Mouse (Mus musculus) v-Abl transformed pro-B cells (cell line): Measurements from ENCODE around the gene Apoa4.

Source experiments
- in situ Hi-C, 2 experiments: fragments of 400-800 bp; cut with MboI; formaldehyde crosslinking; loops; one replicate each; pipeline ENCODE4 v1.15.1; 2025; ENCODE audit not compliant: unreplicated experiment in 2 of 2

Apoa4 gene

DNA sequence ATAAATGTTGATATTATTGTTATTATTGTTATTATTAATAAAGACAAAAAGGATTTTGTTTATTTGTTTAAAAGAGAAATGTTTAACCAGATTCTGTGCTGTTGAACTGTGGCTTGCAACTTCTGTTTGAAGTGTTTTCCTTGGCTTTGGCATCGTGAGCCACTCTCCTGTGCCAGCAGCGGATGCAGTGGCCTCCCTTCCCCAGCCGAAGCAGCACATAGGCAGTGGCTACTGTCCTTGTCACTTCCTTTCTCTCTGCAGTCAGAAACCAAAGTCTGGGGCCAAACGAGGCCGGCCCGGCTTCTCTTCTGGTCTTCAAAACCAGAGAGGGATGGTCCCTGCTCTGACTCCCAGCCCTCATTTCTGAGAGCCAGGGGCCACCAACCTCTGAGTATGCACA is 17.4 kb upstream of the Apoa4 start:
- in situ Hi-C loops, result loop anchor here in 1 of 2 experiments (25.0 kb wide), 1 partner anchor 786 kb away; the partner anchor contains the start of gene Dscaml1

DNA sequence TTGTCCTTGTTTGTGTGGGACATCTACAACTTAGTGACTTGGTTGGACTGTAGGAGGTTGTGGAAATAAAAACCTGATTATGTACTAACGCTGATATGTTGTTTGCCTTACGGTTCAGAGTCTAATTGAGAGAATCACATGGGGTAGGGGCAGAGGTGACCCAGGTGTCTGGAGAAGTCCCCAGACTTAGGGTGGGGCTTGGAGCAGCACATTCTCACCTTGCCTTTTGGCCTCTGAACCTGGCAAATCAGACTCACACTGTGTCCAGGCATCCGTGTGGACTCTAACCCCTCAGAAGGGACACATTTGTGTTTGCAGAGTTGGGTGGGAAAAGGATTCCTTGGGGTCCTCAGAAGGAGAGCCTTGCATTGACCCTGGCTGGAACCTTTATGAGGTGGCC is 16.4 kb upstream of the Apoa4 start:
- in situ Hi-C loops, result loop anchor here in 1 of 2 experiments (25.0 kb wide), 1 partner anchor 787 kb away; the partner anchor contains the start of gene Dscaml1

DNA sequence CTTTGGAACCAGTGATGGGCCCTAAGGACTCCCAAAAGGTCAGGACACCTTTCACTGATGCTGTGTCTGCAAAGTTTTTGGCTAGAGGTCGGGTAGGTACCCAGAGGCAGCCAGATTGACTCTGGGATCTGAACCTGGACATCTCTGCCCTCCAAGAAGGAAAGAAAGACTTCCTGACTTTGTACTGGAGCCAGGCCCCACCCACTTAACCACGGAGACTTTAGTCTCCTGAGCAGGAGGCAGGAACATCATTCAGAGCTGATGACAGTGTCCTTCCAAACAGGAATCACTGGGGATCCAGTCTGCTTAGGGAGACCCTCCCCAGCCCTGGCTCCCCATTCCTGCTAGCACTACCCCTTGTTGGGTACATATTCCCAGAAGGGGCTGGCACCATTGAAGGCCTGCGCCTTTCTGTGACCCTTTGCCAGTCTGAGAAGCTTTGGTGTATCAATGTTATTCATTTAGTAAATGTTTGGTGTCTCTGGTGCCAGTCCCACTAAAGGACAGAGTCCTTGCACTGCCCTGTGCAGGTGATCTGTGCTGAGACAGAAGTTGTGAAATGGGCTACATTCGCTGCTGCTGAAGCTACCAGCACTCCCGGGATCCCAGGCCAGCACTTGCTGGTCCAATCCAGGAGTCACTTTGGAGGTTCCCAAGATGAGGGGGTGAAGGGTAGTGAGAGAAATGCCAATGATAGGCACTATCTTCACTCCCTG is 15.4 kb upstream of the Apoa4 start:
- in situ Hi-C loops, result loop anchor here in 1 of 2 experiments (25.0 kb wide), 2 partner anchors 638 to 788 kb away; partner anchors contain the start of gene Dscaml1

DNA sequence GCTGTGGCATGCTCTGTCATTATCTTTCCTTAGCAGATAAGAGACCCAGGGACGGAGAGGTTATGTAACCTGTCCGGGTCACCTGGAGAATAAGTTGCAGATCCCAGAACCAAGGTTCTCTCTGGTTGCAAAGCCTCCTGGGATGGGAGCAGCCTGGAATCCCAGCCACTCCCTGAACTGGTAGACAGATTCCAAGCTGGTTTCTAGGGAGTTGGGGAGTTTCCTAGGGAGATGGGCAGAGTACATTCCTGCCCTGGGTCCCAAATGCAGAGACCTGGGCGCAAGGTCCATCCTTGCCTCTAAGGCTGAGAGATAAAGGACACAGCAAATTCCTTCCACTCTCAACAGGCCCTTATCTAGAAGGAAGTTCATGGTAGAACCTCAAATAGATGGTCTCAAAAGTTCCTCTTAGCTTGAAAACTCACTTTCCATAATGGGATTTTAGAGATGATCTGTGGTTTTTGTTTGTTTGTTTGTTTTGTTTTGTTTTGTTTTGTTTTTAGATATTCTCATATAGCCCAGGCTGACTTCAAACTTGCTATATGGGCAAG is 13.4 kb upstream of the Apoa4 start:
- in situ Hi-C loops, result loop anchor here in 1 of 2 experiments (25.0 kb wide), 1 partner anchor 640 kb away; no protein-coding TSS in a partner anchor

DNA sequence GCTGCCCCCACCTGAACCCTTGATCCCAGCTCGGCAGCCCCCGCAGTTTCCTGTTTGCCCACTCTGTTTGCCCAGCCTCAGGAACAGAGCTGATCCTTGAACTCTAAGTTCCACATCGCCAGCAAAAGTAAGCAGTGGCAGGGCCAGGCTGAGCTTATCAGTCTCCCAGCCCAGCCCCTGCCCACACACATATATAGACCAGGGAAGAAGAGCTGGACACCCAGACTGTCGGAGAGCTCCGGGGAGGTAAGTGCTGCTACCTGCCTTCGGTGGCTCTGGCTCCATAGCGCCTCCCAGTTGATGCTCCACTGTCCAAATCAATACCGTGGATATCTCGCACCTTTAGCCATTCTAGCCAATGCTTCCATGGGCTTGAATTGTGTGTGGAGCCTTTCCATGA is 12.0 kb upstream of the Apoa4 start, which contains the start of gene Apoa1:
Gene Apoa1 (plus strand): TSS at position 90 of the 400 bp plus-strand sequence.
- in situ Hi-C loops, result loop anchor here in 1 of 2 experiments (25.0 kb wide), 1 partner anchor 641 kb away; no protein-coding TSS in a partner anchor

DNA sequence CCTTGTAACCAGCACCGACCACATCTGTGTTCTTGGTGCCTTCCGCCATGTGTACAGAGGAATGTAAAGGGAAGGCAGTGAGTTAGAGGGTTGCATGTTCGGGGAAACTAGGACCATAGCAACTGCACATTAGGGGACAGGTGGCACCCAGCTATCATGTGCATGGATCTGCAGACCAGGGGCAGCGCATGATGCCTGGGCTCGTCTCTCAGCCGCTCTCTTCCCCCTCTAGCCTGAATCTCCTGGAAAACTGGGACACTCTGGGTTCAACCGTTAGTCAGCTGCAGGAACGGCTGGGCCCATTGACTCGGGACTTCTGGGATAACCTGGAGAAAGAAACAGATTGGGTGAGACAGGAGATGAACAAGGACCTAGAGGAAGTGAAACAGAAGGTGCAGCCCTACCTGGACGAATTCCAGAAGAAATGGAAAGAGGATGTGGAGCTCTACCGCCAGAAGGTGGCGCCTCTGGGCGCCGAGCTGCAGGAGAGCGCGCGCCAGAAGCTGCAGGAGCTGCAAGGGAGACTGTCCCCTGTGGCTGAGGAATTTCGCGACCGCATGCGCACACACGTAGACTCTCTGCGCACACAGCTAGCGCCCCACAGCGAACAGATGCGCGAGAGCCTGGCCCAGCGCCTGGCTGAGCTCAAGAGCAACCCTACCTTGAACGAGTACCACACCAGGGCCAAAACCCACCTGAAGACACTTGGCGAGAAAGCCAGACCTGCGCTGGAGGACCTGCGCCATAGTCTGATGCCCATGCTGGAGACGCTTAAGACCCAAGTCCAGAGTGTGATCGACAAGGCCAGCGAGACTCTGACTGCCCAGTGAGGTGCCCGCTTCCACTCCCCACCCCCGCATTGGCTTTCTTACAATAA is 10.7 kb upstream of the Apoa4 start:
- in situ Hi-C loops, result loop anchor here in 1 of 2 experiments (25.0 kb wide), 1 partner anchor 643 kb away; no protein-coding TSS in a partner anchor

DNA sequence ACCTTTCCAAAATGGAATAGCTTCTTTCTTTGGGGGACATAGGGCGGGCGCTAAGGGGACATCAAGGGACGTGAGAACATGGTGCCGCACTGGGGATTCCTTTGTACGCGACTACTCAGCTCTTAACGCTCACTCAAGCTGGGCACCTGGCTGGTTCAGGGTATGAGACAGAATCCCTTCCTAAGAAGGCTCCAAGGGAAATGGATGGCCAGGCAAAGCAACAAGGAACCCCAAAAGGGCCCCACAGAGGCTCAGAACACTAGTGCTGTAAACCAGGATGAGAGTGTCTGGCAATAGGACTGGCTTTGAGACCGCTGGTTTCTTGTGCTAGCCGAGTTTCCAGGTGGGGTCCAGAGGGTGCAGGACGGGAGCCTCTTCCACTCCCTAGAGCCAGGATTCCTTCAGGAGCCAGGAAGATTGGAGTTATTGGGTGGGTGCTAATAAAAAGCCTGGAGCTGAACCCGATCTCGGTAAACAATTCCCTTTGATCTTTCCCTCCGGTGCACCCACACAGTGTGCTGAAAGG is 10.0 kb upstream of the Apoa4 start:
- in situ Hi-C loops, result loop anchor here in 1 of 2 experiments (25.0 kb wide), 1 partner anchor 643 kb away; no protein-coding TSS in a partner anchor

DNA sequence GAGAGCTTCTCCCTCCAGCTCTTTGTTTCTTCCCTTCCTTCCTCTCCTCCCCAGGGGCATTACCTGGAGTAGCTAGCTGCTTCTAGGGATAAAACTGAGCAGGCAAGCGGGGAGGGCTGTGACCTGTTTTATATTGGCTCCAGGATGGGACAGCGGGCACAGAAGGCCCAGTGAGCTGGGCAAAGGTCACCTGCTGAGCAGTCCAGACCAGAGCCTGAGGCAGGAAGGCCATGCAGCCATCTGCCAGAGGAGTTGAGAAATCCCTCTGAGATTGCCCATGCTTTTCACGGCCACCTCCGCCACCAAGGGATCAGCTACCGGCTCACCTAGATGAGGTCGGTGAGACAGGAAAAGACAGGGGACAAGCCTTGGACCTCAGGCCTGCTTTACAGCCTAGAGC is 5.3 kb upstream of the Apoa4 start:
- in situ Hi-C loops, result loop anchor here in 1 of 2 experiments (25.0 kb wide), 1 partner anchor 648 kb away; no protein-coding TSS in a partner anchor

DNA sequence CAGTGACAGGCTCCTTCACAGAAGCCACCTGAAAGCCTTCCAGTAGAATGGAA is 5.1 kb upstream of the Apoa4 start, which contains the start of gene Apoc3:
Gene Apoc3 (minus strand): TSS at position 41 of the 53 bp plus-strand sequence.
- in situ Hi-C loops, result loop anchor here in 1 of 2 experiments (25.0 kb wide), 1 partner anchor 648 kb away; no protein-coding TSS in a partner anchor

DNA sequence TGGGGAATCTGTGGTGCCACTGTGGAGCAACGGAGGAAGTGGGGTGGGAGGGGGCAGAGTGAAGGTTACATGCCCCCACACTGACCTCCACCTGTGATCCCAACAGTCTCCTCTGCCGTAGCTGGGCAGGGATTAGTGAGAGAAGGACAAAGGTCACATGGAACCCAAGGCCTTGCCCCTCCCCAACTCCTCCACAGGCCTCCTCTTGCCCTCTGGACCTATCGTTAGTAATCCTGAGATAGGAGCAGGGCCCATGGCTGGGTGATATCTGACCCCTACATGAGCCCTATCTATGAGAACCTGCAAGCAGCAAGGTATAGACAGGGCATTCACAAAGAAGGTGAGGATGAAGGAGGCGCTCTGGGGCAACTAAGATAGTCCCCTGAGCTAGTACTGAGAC is 4.8 kb upstream of the Apoa4 start:
- in situ Hi-C loops, result loop anchor here in 1 of 2 experiments (25.0 kb wide), 1 partner anchor 648 kb away; no protein-coding TSS in a partner anchor

DNA sequence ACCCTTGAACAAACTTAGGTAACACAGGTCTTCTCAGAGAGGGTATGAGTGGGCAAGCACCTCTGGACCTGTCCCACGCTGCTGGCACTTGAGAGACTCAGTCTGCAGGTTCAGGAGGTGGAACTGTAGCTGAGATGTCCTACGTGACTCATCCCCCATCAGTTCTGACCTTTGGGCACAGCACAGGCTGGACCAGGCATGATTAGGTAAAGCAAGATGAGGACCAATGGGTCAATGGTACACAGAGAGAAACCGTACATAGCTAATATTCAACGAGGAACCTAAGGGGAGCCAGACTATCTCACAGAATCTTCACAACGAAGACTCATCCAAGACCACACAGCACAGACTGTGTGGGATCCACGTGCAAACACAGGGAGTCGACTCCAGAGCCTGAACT is 1.6 kb upstream of the Apoa4 start:
- in situ Hi-C loops, result loop anchor here in 1 of 2 experiments (25.0 kb wide), 1 partner anchor 652 kb away; no protein-coding TSS in a partner anchor

DNA sequence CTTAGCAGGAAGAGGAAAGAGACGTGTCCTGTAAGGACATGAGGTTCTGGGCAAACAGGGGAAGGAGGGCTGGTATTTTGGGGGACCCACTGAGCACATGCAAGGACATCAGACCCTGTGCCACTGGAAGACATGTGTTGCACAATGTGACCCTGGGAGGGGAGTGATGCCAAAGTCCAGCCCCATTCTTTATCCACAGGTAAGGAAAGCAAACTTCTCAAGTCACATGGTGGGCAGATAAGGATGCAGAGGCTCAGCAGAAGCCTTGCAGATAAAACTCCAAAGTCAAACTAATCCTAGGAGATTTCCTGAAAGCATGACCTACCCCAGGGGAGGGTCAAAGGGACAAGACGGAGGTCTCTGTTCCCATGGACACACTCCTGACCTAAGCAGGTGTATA is 1.3 kb downstream of the Apoa4 start:
- in situ Hi-C loops, result loop anchor here in 1 of 2 experiments (10.0 to 25.0 kb wide), 2 partner anchors 327 to 655 kb away; no protein-coding TSS in a partner anchor

DNA sequence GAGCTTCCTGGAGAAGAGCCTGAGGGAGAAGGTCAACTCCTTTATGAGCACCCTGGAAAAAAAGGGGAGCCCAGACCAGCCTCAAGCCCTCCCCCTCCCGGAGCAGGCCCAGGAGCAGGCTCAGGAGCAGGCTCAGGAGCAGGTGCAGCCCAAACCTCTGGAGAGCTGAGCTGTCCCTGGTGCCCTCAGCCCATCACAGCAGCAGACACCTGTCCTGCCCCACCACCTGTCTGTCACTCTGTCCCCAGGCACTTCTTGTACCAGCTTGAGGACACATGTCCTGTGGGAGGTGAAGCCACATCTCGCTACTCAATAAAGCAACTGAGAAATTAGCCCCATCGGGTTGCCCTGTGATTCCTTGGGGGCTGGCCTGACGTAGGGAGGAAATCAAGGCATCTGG is 2.6 kb downstream of the Apoa4 start:
- in situ Hi-C loops, result loop anchor here in 1 of 2 experiments (10.0 to 25.0 kb wide), 2 partner anchors 328 to 656 kb away; no protein-coding TSS in a partner anchor

DNA sequence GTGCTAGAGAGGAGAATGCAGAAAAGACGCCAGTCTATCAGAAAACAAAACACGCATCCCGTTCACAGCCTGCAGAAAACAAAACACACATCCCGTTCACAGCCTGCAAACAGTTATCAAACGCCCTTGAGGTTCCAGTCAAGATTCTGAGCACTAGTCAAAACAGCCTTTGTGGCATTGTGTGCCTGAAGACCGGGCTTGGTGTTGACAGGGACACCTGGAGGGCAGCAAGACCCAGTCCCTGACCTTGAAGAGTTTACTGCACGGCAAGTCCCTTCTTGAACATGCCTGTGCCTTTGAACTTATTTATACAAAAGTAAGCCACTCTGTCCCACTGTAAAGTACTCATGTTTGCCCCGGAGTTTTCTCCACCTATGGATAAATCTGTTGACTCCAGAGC is 3.1 kb downstream of the Apoa4 start:
- in situ Hi-C loops, result loop anchor here in 1 of 2 experiments (10.0 to 25.0 kb wide), 2 partner anchors 329 to 656 kb away; no protein-coding TSS in a partner anchor

DNA sequence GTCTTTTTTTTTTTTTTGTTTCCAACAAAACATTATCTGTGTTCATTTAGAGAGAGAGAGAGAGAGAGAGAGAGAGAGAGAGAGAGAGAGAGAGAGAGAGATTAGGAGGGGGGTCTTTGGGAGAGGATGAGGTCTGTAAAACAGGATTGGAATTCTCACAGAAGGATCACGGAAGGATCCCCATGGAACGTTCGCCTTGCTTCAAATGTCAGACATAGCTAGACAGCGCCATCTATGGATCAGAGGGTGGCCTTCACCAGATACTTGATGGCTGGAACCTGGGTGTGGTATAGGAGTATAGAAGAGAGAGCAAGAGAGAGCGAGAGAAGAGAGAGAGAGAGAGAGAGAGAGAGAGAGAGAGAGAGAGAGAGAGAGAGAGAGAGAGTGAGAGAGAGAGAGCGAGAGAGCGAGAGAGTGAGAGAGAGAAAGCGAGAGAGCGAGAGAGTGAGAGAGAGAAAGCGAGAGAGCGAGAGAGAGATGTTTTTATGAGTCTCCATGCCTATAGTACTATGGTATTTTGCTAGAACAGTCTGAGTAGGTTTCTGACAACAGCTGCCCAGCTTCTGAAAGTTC is 6.3 kb downstream of the Apoa4 start:
- in situ Hi-C loops, result loop anchor here (5.0 to 25.0 kb wide), 3 partner anchors 240 to 660 kb away; no protein-coding TSS in a partner anchor

DNA sequence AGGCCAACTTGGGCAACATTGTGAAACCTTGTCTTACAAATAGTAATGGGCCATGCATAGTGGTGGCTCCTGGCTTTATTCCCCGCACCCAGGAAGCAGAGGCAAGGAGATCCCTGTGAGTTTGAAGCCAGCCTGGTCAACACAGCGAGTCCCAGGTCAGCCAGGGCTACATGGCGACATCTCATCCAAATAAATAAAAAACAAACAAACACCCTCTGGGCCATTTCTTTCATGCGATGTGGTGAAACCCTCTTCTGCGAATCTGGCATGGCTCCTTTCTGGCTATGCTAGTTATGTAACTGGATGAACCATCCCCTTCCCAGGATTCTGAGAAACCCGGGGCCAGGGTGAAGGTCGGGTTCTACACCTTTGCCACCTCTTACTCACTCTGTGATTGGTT is 15.7 kb downstream of the Apoa4 start:
- in situ Hi-C loops, result loop anchor here in 1 of 2 experiments (10.0 to 25.0 kb wide), 2 partner anchors 671 to 844 kb away; no protein-coding TSS in a partner anchor

DNA sequence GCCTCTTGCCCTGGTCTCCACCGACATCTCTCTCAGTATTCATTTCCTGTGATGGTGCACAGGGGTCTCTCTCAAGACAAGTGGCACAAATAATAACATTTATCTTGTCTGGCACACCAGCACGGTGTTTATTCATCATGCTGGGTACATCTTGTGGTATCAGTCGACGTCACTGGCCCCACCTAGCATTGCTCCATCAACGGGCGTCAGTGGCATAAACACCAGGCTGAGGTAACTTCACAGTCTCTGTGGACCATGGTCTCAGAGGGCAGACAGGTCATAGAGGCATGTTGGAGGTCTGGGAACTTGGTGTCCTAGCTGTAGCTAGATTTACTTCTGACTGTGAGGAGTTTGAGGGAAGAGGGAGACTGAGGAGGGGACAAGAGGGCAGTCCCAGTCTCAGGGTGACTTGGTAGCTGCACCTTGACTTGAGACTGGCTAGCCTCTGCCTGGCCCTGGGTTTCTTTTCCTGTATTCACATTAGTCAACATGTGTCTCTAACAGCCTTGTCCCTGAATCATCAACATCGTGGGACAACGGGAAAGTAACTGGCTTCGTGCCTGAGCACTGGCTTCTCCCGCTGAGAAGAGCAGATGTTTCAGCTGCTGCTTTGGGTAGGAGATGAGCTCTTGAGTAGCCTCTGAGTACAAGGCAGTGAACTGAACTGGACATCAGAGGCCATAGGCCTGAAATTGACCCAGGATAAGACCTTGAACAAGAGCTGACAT is 16.3 kb downstream of the Apoa4 start:
- in situ Hi-C loops, result loop anchor here in 1 of 2 experiments (10.0 to 25.0 kb wide), 2 partner anchors 672 to 845 kb away; no protein-coding TSS in a partner anchor

DNA sequence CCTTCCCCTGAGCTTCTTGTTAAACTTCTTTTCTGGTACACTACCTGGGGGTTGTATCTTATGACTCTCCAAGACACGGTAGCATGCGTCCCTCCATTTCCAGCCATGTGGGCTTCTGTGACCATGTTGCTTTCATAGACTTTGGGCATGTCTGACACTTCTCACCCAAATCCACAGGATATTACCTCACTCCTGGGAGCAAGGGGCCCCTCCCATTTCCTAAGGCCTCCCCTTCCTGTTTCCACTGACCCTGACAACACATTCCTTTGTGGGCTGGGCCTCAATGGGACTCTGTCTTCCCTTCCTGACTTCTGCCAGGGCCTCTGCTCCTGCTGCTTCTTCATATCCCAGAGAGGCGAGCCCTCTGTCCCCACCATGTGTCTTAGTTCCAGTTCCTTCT is 17.1 kb downstream of the Apoa4 start:
- in situ Hi-C loops, result loop anchor here in 1 of 2 experiments (10.0 to 25.0 kb wide), 2 partner anchors 673 to 845 kb away; no protein-coding TSS in a partner anchor

DNA sequence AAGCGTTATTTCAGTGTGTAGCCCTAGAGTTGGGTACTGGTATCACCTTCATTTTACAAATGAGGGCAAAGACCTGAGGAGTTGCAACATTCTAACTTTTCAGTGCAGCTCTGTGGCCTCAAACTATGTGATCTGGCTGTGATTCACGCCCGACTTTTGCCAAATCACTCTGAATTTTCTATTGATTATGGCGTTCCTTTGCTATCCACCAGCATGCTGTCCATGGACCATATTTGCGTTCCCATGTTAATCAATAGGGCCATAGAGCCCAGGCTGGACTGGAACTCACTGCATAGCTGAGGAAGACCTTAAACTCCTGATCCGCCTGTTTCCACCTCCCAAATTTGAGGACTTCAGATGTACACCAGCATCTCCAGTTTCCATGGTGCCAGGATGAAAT is 18.6 kb downstream of the Apoa4 start:
- in situ Hi-C loops, result loop anchor here in 1 of 2 experiments (10.0 to 25.0 kb wide), 2 partner anchors 674 to 847 kb away; no protein-coding TSS in a partner anchor
